Mouse (Mus musculus): ENCODE data around the gene Tnrc6c.

DNA sequence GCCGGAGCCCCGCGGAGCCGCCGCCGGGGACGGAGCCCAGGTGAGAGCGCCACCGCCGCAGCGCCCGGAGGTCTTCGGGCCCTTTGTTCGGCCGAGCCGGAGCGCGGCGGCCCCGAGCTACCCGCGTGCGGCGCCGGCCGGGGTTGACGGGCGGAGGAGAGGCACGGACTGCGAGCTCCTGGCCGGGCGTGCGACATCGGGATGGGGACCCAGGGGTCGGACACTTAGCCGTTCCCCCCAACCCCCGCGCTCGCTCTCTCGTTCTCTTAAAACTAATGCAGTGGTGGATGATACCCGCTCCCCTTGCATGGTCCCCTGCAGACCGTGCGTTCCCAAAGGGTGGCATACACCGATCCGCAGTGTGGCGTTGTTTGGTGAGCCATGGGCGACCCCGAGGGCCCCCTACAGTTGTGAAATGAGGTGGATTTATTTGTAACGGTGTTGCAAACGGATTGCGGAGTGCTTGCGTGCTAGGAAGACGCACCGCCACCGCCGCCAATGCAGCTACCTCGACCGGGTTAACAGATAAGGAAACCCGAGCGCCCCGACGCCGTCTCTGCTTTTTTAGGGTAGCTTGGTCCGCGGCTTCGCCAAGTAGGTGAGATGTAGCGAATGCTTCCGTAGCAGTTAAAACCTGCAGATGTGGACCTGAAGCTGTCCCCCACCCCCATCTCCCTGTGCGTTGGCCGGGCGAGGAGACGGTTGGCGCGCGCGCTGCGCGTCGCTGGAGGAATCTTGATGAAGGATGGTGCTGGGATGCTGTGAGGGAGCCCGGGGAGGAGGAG, 1.4 kb downstream of the Tnrc6c start:
- TF ChIP-seq CTCF (IDR thresholded peaks at IDR 0.05; ENCODE audit: low read depth): peak; percentile 20
- no peak for TF ChIP-seq EP300 (optimal IDR thresholded peaks at IDR 0.05)
